Mouse (Mus musculus): ENCODE measurements around the gene Nudt16l1.

Gene Nudt16l1

GRCm38 (mm10) chr16:4913783-4914735, 24.5 kb upstream of the Nudt16l1 start:
- peak; percentile 86 for DNase-seq (ENCODE audit: inconsistent ontology term)

GRCm38 (mm10) chr16:4915931-4916330, 22.6 kb upstream of the Nudt16l1 start:
- DNase-seq (ENCODE audit: inconsistent ontology term) = no peak

GRCm38 (mm10) chr16:4916608-4917007, 22.0 kb upstream of the Nudt16l1 start:
- no peak for DNase-seq (ENCODE audit: inconsistent ontology term)

GRCm38 (mm10) chr16:4920556-4920955, 18.0 kb upstream of the Nudt16l1 start:
- no peak for DNase-seq (ENCODE audit: inconsistent ontology term)

GRCm38 (mm10) chr16:4922481-4922880, 16.1 kb upstream of the Nudt16l1 start:
- no peak for DNase-seq (ENCODE audit: inconsistent ontology term)

GRCm38 (mm10) chr16:4923996-4924395, 14.6 kb upstream of the Nudt16l1 start:
- no peak for DNase-seq (ENCODE audit: inconsistent ontology term)

- DNase-seq (ENCODE audit: inconsistent ontology term) = no peak
Measured at GRCm38 (mm10) chr16:4927967-4928366, 10.6 kb upstream of the Nudt16l1 start.

- DNase-seq (ENCODE audit: inconsistent ontology term) = no peak
Measured at GRCm38 (mm10) chr16:4928474-4928873, 10.1 kb upstream of the Nudt16l1 start.

GRCm38 (mm10) chr16:4932429-4932828, 6.1 kb upstream of the Nudt16l1 start:
- DNase-seq (ENCODE audit: inconsistent ontology term) = peak; percentile 47

GRCm38 (mm10) chr16:4935430-4935829, 3.1 kb upstream of the Nudt16l1 start:
- no peak for DNase-seq (ENCODE audit: inconsistent ontology term)

- no peak for DNase-seq (ENCODE audit: inconsistent ontology term)
Measured at GRCm38 (mm10) chr16:4935931-4936703, 2.4 kb upstream of the Nudt16l1 start.

GRCm38 (mm10) chr16:4937351-4938190, 990 bp upstream of the Nudt16l1 start:
- no peak for DNase-seq (ENCODE audit: inconsistent ontology term)

- DNase-seq (ENCODE audit: inconsistent ontology term) = peak; percentile 94
Measured at GRCm38 (mm10) chr16:4938989-4939388, 428 bp downstream of the Nudt16l1 start.

GRCm38 (mm10) chr16:4939412-4939811, 851 bp downstream of the Nudt16l1 start:
- DNase-seq (ENCODE audit: inconsistent ontology term) = peak; percentile 69

GRCm38 (mm10) chr16:4940311-4940850, 1.8 kb downstream of the Nudt16l1 start:
- no peak for DNase-seq (ENCODE audit: inconsistent ontology term)

GRCm38 (mm10) chr16:4941016-4941415, 2.5 kb downstream of the Nudt16l1 start:
- DNase-seq (ENCODE audit: inconsistent ontology term) = no peak

GRCm38 (mm10) chr16:4942868-4943267, 4.3 kb downstream of the Nudt16l1 start:
- DNase-seq (ENCODE audit: inconsistent ontology term) = no peak

- DNase-seq (ENCODE audit: inconsistent ontology term) = no peak
Measured at GRCm38 (mm10) chr16:4943431-4943830, 4.9 kb downstream of the Nudt16l1 start.

GRCm38 (mm10) chr16:4945415-4945814, 6.9 kb downstream of the Nudt16l1 start:
- DNase-seq (ENCODE audit: inconsistent ontology term) = no peak

- DNase-seq (ENCODE audit: inconsistent ontology term) = no peak
Measured at GRCm38 (mm10) chr16:4946155-4946554, 7.6 kb downstream of the Nudt16l1 start.

- DNase-seq (ENCODE audit: inconsistent ontology term) = no peak
Measured at GRCm38 (mm10) chr16:4947378-4947777, 8.8 kb downstream of the Nudt16l1 start.
